Mouse (Mus musculus): ENCODE measurements at regions not wholly inside any gene's neighbourhood (a gene's known extent, or its start where the extent isn't known, plus 50 kb on each side); places are given as distances from the start of the nearest gene placed in this dataset.
A peak's percentile ranks its signal among the peaks of the same experiment; 100 is the strongest.
"Not testable (repeated sequence)": the region's sequence is repeated elsewhere in the genome, so short reads cannot be mapped to it uniquely, and the experiment has no call there.

DNA sequence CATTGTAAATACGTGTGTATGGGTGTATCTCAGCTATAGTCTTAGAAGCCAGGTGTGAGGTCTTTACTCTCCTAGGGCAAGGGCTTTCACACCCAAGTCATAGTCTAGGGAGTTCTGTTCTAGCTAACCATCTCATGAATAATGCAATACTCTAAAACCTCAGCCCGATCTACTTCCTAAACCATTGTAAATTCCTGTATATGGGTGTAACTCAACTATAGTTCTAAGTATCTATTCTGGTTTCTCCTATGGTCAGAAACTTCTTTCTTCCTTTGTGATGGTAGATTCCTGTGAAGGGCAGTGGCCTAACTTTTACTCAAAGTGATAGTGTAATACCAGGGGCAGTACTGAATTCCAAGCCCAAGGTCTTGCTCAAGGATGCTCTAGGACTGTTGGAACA is 58.7 kb upstream of the Srd5a3 start:
- not testable (repeated sequence) for H3K9me3 ChIP-seq; H3K4me1 ChIP-seq; H3K4me3 ChIP-seq; H3K27ac ChIP-seq; H3K36me3 ChIP-seq; ATAC-seq (ENCODE audit: low FRiP score, low read depth); H3K27me3 ChIP-seq; H3K4me2 ChIP-seq (replicated peaks); H3K9ac ChIP-seq
- WGBS: 79% methylated on average over 2 of the region's 2 CpGs

DNA sequence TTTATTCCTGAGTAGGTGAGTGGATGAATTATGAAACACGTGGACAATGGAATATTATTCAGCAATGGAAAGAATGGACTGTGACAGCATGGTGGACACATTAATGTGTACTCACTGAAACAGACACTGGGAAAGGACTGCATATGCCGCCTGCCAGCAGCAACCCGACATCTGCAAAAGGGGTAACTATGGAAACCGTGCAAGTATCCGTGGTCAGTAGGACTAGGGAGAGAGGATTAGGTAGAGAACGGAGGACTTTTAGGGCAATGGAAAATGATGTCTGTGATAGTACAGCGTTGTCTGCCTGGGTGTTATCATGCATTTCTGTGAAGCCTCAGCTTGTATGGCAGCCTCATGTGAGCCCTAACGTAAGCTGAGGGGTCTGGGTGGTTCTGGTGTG is 59.6 kb upstream of the Srd5a3 start:
- no peaks in the 10 kb centered on the region for H3K36me3 ChIP-seq
- no peak overlapping the region for H3K9ac ChIP-seq
- H3K4me1 ChIP-seq: peaks cover 3% of the 10 kb centered on the region; the same call in 1 of the 2 replicates
- no peaks in the 10 kb centered on the region for H3K9me3 ChIP-seq
- 87% methylated on average over 8 of the region's 8 CpGs for WGBS
- H3K27me3 ChIP-seq: no peaks in the 10 kb centered on the region
- no peak overlapping the region for H3K27ac ChIP-seq
- no peak overlapping the region for H3K4me3 ChIP-seq
- no peak for ATAC-seq (ENCODE audit: low FRiP score, low read depth)
- H3K4me2 ChIP-seq (replicated peaks): no peak overlapping the region

DNA sequence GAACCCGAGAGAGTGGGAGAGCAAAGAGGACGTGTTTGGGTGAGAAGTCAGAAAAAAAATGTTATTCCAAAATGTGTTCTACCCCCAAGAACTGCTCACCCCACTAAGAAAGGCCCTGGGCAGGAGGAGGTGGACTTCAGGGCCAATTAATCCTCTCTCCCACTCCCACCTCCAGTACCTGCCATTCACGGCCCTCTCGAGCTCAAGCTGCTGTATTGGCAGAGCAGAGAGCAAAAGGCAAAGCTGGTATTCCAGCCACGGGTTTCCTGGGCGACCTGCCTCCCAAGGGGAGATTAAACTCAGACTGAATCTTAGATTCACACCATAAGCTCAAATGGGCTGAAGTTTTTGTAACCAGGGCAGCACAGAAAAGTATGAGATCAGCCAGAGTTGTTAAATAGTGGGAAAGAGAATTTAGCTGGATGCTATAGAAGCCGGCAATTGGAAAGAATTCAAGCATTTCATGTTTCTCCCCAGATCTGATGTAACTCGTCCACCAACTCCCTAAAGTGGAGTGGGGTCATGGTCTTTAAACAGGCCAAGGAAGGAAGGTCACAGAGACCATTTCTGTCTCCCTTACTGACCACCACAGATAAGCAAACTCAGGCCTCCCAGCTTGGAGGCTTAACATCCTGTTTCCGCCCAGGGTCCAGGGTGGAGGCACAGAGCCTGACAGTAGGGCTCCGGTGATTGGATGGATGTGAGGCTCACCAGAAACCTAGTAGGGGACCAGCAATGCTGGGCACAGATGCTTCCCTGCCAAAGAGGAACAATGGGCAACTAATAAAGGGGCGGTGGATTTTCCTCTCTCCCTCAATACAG is 60.7 kb upstream of the Srd5a3 start:
- ATAC-seq (ENCODE audit: low FRiP score, low read depth): no peak
- no peak overlapping the region for H3K4me2 ChIP-seq (replicated peaks)
- H3K4me3 ChIP-seq: no peak overlapping the region
- H3K4me1 ChIP-seq: peaks cover 9% of the 10 kb centered on the region; the same call in 1 of the 2 replicates
- no peak overlapping the region for H3K27ac ChIP-seq
- H3K9ac ChIP-seq: no peak overlapping the region
- H3K27me3 ChIP-seq: no peaks in the 10 kb centered on the region
- H3K36me3 ChIP-seq: no peaks in the 10 kb centered on the region
- no peaks in the 10 kb centered on the region for H3K9me3 ChIP-seq
- WGBS: 69% methylated on average over 11 of the region's 11 CpGs

DNA sequence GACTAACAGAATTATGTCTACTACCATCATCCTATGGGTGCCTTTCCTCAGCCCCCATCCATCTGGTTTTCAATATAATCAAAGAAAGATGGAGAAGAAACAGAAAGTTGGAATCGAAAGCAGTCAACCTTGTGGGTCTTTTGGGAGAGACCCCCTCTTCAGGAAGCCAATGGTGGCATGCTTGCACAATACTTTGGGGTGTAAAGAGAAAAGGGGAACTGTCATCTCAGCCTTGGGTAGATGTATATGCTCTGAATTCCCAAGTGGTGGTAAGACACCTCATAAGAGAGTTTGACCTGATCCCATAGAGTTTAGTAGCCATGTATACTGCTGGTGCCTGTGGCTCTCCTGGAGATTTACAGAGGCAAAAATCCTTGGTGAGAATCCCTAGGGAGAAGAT is 61.6 kb upstream of the Srd5a3 start:
- H3K27me3 ChIP-seq: no peaks in the 10 kb centered on the region
- WGBS: 85% methylated on average over 1 of the region's 1 CpGs
- ATAC-seq (ENCODE audit: low FRiP score, low read depth): no peak

DNA sequence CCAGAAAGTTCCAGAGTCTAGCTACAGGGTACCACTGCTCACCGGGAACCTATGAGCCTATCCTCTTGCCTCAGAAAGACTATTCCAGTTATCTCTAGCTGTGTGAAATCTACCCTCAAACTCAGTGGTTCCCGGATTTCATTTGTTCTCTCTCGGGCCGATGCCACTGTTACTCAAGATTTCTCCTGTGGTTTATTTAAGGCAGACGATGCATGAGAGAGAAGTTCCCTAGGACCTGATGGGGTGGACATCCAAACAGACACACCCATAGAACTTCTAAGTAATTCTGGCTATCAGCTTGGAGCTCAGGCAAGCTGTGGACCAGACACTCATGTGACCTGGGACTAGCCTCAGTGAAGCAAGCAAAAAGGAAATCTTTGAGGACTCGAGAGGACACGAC is 63.8 kb upstream of the Srd5a3 start:
- ATAC-seq (ENCODE audit: low FRiP score, low read depth): no peak
- Histone ChIP-seq H3K27me3 (no peaks in the 10 kb centered on the region), H3K9ac (no peak overlapping the region), H3K4me2 (replicated peaks) (no peak overlapping the region), H3K36me3 (no peaks in the 10 kb centered on the region), H3K4me1 (peaks cover 9% of the 10 kb centered on the region; the same call in 1 of the 2 replicates), H3K4me3 (no peak overlapping the region), H3K27ac (no peak overlapping the region), H3K9me3 (no peaks in the 10 kb centered on the region)
- WGBS: 87% methylated on average over 7 of the region's 7 CpGs

More for the DNA sequence above, 61.6 kb upstream of the Srd5a3 start:
- Histone ChIP-seq H3K4me2 (replicated peaks) (no peak overlapping the region), H3K4me1 (peaks cover 9% of the 10 kb centered on the region; the same call in 1 of the 2 replicates), H3K9ac (no peak overlapping the region), H3K36me3 (no peaks in the 10 kb centered on the region), H3K4me3 (no peak overlapping the region), H3K9me3 (no peaks in the 10 kb centered on the region), H3K27ac (no peak overlapping the region)

DNA sequence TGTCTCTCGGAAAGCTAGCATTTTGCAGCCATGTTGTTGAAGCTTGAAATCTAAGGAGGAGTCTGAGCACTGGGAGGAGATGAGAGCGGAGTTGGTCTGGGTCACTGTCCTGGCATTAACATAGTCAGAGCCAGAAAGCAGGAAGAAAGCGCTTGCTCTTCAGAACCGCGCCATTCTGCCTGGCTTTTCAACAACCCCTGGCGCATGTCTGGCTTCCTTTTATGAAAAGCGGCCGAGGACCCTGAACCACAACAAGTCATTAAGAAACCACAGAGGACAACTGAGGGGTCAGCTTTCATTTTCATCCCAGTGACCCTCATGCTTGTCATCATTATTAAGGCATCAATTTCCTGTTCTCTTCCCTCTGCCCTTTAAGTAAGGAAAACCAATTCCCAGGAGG is 64.7 kb upstream of the Srd5a3 start:
- ATAC-seq (ENCODE audit: low FRiP score, low read depth): no peak
- peak overlapping the region; percentile 45 for H3K9ac ChIP-seq
- no peaks in the 10 kb centered on the region for H3K9me3 ChIP-seq
- 29% methylated on average over 8 of the region's 8 CpGs for WGBS
- peak overlapping the region; percentile 41 for H3K4me2 ChIP-seq (replicated peaks)
- no peaks in the 10 kb centered on the region for H3K27me3 ChIP-seq
- H3K4me3 ChIP-seq: no peak overlapping the region
- H3K36me3 ChIP-seq: no peaks in the 10 kb centered on the region
- H3K27ac ChIP-seq: no peak overlapping the region
- peaks cover 9% of the 10 kb centered on the region; the same call in 1 of the 2 replicates for H3K4me1 ChIP-seq

DNA sequence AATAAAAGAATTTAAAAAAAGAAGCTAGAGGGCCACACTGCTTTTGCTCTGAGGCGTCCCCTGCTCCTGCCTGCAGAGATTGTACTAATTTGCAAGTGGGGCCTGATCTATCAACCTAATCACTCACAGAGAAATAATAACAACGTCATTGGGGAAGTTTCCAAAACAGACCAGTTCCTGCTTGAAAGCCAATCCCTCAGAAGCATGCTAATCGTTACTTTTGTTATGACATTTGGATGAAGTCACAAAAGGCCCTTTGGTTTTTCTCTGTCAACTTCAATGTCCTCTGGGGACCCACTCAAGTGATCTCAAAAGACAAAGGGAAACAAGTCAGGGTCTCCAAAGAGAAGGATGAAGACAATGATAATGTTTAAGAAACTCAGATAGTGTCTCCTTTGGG is 72.2 kb upstream of the Srd5a3 start:
- 48% methylated on average over 3 of the region's 3 CpGs for WGBS
- ATAC-seq (ENCODE audit: low FRiP score, low read depth): no peak
- no peak overlapping the region for H3K4me2 ChIP-seq (replicated peaks)
- no peak overlapping the region for H3K9ac ChIP-seq
- no peak overlapping the region for H3K27ac ChIP-seq
- H3K36me3 ChIP-seq: no peaks in the 10 kb centered on the region
- no peaks in the 10 kb centered on the region for H3K9me3 ChIP-seq
- no peak overlapping the region for H3K4me3 ChIP-seq
- peaks cover 13% of the 10 kb centered on the region for H3K4me1 ChIP-seq
- peaks cover 4% of the 10 kb centered on the region; the same call in 1 of the 2 replicates for H3K27me3 ChIP-seq

DNA sequence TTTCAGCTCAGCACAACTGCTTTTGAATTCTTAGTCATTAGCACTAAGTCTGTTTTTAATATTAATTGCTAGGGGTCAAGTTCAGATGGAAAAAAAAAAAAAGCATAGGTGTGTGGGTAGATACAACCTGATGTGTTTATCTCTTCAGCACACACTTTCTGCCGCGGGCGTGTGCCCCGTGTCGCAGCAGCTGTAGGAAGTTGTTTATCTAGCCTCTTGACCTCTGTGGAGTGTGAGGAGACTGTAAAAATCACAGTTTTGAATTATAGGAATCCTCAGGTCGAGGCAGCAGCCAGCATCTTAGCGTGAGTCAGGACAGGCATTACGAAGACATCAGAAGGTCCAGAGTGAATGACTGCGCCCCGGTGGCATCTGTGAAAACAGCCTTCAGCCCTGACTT is 72.8 kb upstream of the Srd5a3 start:
- ATAC-seq (ENCODE audit: low FRiP score, low read depth): no peak
- Histone ChIP-seq H3K9ac (no peak overlapping the region), H3K9me3 (no peaks in the 10 kb centered on the region), H3K27ac (no peak overlapping the region), H3K4me1 (peaks cover 13% of the 10 kb centered on the region), H3K4me2 (replicated peaks) (no peak overlapping the region), H3K27me3 (peaks cover 4% of the 10 kb centered on the region; the same call in 1 of the 2 replicates), H3K36me3 (no peaks in the 10 kb centered on the region), H3K4me3 (no peak overlapping the region)
- WGBS: 18% methylated on average over 10 of the region's 10 CpGs

DNA sequence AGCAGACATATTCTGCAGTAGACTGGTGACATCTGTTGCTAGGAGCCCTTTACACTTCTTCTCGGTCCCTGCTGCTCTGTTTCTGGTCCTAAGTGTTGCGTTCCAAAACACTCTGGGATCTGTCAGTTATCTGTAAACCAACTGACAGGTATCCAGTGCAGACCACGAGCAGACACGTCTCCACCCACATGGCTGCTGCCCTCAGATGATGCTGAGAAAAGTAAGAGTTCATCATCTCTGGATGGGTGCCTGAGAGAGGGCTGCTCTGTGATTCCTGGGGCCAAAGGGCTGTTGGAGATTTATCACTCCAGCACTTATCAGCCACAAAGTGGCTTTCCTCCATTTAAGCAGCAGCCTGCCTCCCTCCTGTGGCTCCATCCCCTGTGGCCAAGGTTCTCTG is 74.3 kb upstream of the Srd5a3 start:
- ATAC-seq (ENCODE audit: low FRiP score, low read depth): no peak
- Histone ChIP-seq H3K36me3 (no peaks in the 10 kb centered on the region), H3K9ac (no peak overlapping the region), H3K27ac (no peak overlapping the region), H3K27me3 (peaks cover 4% of the 10 kb centered on the region; the same call in 1 of the 2 replicates), H3K4me1 (peaks cover 13% of the 10 kb centered on the region), H3K4me3 (no peak overlapping the region), H3K9me3 (no peaks in the 10 kb centered on the region), H3K4me2 (replicated peaks) (no peak overlapping the region)
- WGBS: 17% methylated on average over 4 of the region's 4 CpGs

DNA sequence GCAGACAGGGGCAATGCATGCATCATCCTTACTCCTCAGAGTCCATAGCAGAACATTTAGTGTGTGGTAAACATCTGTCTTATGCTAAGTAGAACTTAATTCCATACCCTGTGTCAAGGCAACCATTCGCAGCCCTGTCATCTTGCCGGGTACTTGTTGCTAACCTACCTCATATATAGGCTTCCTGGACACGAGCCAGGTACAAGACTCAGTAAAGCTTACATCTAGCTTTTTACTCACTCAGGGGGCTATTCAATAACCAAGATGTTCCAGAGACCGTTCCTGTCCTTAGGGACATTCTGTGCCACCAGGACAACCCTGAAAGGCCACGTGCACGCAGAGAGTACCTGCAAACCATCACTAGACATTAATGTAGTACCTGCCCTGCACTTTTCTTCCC is 74.8 kb upstream of the Srd5a3 start:
- H3K4me2 ChIP-seq (replicated peaks): no peak overlapping the region
- peaks cover 4% of the 10 kb centered on the region; the same call in 1 of the 2 replicates for H3K27me3 ChIP-seq
- H3K9me3 ChIP-seq: no peaks in the 10 kb centered on the region
- H3K4me3 ChIP-seq: no peak overlapping the region
- no peaks in the 10 kb centered on the region for H3K36me3 ChIP-seq
- no peak overlapping the region for H3K27ac ChIP-seq
- peaks cover 13% of the 10 kb centered on the region for H3K4me1 ChIP-seq
- ATAC-seq (ENCODE audit: low FRiP score, low read depth): no peak
- WGBS: 48% methylated on average over 6 of the region's 6 CpGs
- H3K9ac ChIP-seq: no peak overlapping the region

DNA sequence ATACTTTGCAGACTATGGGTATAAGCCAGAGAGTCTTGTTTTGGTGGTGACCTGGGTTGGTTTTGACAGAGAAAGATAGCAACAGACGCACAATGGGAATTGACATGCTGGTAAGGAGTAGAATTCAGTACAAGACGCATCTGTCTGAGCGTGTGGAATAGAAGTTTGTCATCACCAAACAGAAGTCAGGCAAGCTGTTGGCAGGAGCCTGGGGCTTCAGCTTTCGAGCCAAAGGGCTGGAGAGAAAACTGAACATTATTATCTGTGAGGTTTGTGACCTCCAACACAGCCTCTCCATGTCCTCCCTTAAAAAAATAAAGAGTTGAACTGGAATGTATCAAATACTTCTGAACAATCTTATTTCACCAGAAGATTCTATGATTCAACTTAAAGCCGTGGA is 75.4 kb upstream of the Srd5a3 start:
- peaks cover 13% of the 10 kb centered on the region for H3K4me1 ChIP-seq
- ATAC-seq (ENCODE audit: low FRiP score, low read depth): no peak
- 74% methylated on average over 5 of the region's 5 CpGs for WGBS
- no peaks in the 10 kb centered on the region for H3K36me3 ChIP-seq
- H3K4me3 ChIP-seq: no peak overlapping the region
- H3K27me3 ChIP-seq: peaks cover 4% of the 10 kb centered on the region; the same call in 1 of the 2 replicates
- no peak overlapping the region for H3K4me2 ChIP-seq (replicated peaks)
- no peaks in the 10 kb centered on the region for H3K9me3 ChIP-seq
- H3K9ac ChIP-seq: no peak overlapping the region
- H3K27ac ChIP-seq: no peak overlapping the region

DNA sequence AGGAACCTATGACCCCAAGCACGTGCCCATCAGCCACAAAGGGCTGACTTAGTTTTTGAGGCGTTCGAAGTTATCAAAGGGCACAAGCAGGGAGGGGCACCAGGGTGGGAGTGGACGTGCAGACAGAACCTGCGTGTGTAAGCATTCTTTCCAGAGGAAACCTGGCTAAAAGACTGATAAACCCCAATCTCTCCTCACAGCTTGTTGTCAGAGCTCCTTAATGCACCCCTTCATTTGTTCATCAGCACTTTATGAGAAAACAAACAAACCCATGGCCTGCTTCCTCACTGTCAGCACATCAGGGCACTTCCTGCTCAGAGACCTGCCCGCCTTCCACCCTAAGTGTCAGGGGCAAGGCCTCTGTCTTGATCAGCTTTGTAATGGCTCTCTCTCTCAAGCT is 76.6 kb upstream of the Srd5a3 start:
- H3K36me3 ChIP-seq: no peaks in the 10 kb centered on the region
- no peaks in the 10 kb centered on the region for H3K9me3 ChIP-seq
- no peak overlapping the region for H3K4me3 ChIP-seq
- no peak overlapping the region for H3K9ac ChIP-seq
- WGBS: 54% methylated on average over 6 of the region's 6 CpGs
- H3K27ac ChIP-seq: no peak overlapping the region
- peaks cover 13% of the 10 kb centered on the region for H3K4me1 ChIP-seq
- no peak overlapping the region for H3K4me2 ChIP-seq (replicated peaks)
- H3K27me3 ChIP-seq: peaks cover 4% of the 10 kb centered on the region; the same call in 1 of the 2 replicates
- ATAC-seq (ENCODE audit: low FRiP score, low read depth): no peak

DNA sequence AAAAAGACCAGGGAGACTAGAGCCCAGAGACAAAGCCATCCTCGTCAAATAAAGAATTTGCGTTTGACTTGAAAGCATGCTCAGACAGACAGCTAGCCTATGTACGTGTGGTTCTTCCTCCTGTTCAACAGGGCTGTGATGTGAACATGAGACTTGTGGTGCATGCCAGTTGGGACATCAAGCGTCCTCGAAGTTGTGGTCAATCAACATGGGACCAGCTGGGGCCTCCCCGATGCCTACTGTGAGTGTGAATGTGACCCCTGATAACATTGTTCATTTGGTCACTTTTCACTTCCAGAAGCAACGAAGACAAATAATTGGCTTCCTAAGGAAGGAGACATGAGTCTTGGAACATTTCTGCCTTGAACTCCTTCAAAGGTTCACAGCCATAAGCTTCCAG is 79.8 kb upstream of the Kdr start:
- Histone ChIP-seq H3K27ac (no peak overlapping the region), H3K27me3 (no peaks in the 10 kb centered on the region), H3K4me1 (no peaks in the 10 kb centered on the region), H3K9me3 (no peaks in the 10 kb centered on the region), H3K4me3 (no peak overlapping the region), H3K36me3 (no peaks in the 10 kb centered on the region), H3K4me2 (replicated peaks) (no peak overlapping the region), H3K9ac (no peak overlapping the region)
- WGBS: 79% methylated on average over 7 of the region's 7 CpGs
- no peak for ATAC-seq (ENCODE audit: low FRiP score, low read depth)

Data from limb, embryonic 13.5 days (tissue).